Mouse (Mus musculus) stomach, embryonic 15.5 days (tissue): ENCODE measurements around the gene Slc41a2. TPM values are rescaled to one million over a fixed set of nuclear protein-coding genes. Genes with fewer than 3 reads are reported as not detected.

Experiments
- ATAC-seq: fragments of 200-750 bp; cut with Nextera tagmentation; 2 replicates; pipeline ENCODE4 v1.8.0; 2017; ENCODE audit warnings: low read depth, moderate number of reproducible peaks, moderate TSS enrichment; ENCODE audit not compliant: insufficient read depth, low FRiP score
- H3K27ac ChIP-seq: fragments of 300-500 bp; sonication (generic); 2 replicates; pipeline ENCODE4 v1.5.1; 2015; ENCODE audit warnings: mild to moderate bottlenecking, inconsistent platforms
- H3K27me3 ChIP-seq: fragments of 300-500 bp; sonication (generic); replicated peaks from 2 replicates; pipeline ENCODE4 v1.6.1; 2015; ENCODE audit warnings: inconsistent platforms
- H3K36me3 ChIP-seq: fragments of 300-500 bp; sonication (generic); 2 replicates; pipeline ENCODE4 v1.6.1; 2015; ENCODE audit warnings: inconsistent platforms
- H3K4me1 ChIP-seq: fragments of 300-500 bp; sonication (generic); 2 replicates; pipeline ENCODE4 v1.6.1; 2015; ENCODE audit warnings: inconsistent platforms
- H3K4me2 ChIP-seq: fragments of 300-500 bp; sonication (generic); 2 replicates; pipeline ENCODE4 v1.6.1; 2015; ENCODE audit warnings: mild to moderate bottlenecking, inconsistent platforms
- H3K4me3 ChIP-seq: fragments of 300-500 bp; sonication (generic); replicated peaks from 2 replicates; pipeline ENCODE4 v1.5.1; 2015; ENCODE audit warnings: inconsistent platforms
- H3K9ac ChIP-seq: fragments of 300-500 bp; sonication (generic); 2 replicates; pipeline ENCODE4 v1.6.1; 2015; ENCODE audit warnings: inconsistent platforms
- H3K9me3 ChIP-seq: fragments of 300-500 bp; sonication (generic); 2 replicates; pipeline ENCODE4 v1.6.1; 2016; ENCODE audit warnings: inconsistent platforms
- WGBS: fragments of 180-500 bp; shearing (Covaris S2); methylation state at CpG from one replicate; pipeline ENCODE4 v1.1.7; 2015; 5-methylcytosine and 5-hydroxymethylcytosine counted together
- polyA plus RNA-seq: library from polyadenylated mRNA; unstranded; fragments of >200 nt; fragmentation: Nextera tagmentation; extraction: Ambion mirVana; gene quantifications from 2 replicates; pipeline ENCODE4 v1.2.1, GENCODE M21; 2015

Slc41a2 gene
- polyA plus RNA-seq, 1 experiment from 2014 or later = 1.4 TPM

DNA sequence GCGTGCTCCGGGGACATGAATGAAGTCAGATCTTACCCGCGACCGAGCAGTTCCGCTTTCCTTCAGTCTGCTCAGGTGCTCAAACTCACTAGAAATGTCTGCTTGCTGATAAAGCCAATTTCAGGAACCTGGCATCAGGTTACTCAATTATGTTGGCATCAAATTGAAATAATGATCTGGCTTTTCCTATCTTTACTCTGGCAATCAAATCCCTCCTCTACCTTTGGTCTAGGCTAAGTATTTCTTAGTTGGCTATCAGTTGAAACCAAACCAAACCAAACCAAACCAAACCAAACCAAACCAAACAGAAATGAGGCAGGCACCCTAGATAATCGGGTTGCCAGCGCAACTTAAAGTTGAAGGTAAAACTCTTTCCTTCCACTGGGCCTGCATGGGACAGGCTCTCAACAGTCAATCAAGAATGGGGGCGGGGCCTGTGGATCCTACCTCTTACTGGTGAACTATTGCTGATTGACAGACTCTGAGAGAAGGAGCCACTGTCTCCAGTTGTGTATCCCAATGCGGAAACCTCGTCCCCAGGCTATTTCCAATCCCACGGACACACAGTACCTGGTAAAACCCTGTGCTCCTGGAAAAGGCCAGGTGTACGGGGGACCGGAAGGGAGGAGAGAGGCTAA lies 10.9 kb downstream of the Slc41a2 start:
- Histone ChIP-seq H3K9me3 (no peaks in the 10 kb centered on the region), H3K4me3 (no peak overlapping the region), H3K4me1 (no peaks in the 10 kb centered on the region), H3K27me3 (no peaks in the 10 kb centered on the region), H3K27ac (no peak overlapping the region), H3K36me3 (no peaks in the 10 kb centered on the region), H3K4me2 (no peak overlapping the region), H3K9ac (no peak overlapping the region)
- WGBS = 90% methylated on average over 14 of the region's 14 CpGs
- no peak for ATAC-seq

DNA sequence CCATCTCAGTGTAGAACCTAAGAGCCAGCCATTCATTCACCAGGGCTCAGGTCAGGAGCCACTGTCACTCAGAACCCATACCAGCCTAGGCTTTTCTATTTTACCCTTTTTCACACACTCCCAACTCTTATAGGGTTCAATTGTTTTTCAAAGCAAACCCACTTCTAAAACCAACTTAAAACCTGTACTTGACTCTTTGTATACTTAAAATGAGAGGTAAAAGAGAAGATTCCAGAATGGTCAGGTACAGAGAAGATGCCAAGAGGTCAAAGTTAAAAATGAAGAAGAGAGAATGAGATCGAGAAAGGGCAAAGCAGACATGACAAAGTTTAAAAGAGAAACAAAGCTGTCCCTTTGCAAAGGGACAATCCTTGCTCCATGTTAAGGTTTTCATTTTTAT lies 11.8 kb downstream of the Slc41a2 start:
- Histone ChIP-seq H3K27me3 (no peaks in the 10 kb centered on the region), H3K36me3 (no peaks in the 10 kb centered on the region), H3K4me1 (no peaks in the 10 kb centered on the region), H3K9ac (no peak overlapping the region), H3K4me3 (no peak overlapping the region), H3K4me2 (no peak overlapping the region), H3K27ac (no peak overlapping the region), H3K9me3 (no peaks in the 10 kb centered on the region)
- ATAC-seq = no peak
- WGBS = 91% methylated on average over 1 of the region's 1 CpGs

DNA sequence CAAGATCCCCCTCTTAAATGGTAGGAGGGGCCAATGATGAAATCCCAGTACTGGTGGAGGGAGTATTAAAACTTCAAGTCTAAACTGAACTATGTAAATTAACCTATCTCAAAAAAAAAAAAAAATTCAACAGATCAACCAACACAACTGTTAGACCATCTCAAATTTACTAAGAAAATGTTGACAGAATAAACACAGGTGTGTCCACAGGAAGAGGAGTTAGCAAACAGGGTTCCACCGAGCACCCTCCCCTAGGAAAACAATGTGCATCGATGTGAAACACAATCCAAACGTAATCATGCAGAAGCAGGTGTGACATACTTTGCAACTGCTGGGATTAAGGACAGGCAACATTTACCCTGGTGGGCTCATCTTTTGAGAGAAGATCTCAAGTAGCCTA lies 12.8 kb downstream of the Slc41a2 start:
- ATAC-seq = no peak
- H3K36me3 ChIP-seq = no peaks in the 10 kb centered on the region
- 56% methylated on average over 3 of the region's 3 CpGs for WGBS

DNA sequence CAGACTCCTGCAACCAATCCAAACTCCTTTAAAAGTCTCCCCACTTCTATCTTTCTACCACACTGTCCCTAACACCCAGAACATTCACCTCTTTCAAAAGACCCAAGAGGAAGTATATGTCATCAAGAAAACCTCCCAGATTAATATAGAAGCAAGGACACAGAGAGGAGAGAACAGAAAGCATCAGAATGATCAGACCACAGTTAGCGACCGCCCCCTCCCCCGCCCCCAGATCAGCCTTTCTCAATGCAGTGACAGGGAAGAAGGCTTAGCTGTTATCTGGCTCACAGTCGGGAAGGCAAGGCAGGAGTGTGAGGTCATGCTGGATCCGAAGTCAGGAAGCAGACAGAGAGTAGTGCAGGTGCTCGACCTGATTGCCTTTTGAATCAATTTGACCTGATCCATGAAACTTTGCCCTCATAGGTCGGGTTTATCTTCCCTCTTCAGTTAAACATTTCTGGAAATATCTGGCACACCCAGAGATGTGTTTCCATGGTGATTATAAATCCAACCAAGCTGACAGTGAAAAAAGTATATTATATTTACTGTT lies 15.1 kb downstream of the Slc41a2 start:
- 35% methylated on average over 7 of the region's 7 CpGs for WGBS
- no peaks in the 10 kb centered on the region for H3K27me3 ChIP-seq
- no peaks in the 10 kb centered on the region for H3K36me3 ChIP-seq
- no peak overlapping the region for H3K4me3 ChIP-seq
- H3K27ac ChIP-seq = no peak overlapping the region
- no peaks in the 10 kb centered on the region for H3K9me3 ChIP-seq
- no peaks in the 10 kb centered on the region for H3K4me1 ChIP-seq
- H3K9ac ChIP-seq = no peak overlapping the region
- H3K4me2 ChIP-seq = no peak overlapping the region
- ATAC-seq = no peak

More for the DNA sequence above, 12.8 kb downstream of the Slc41a2 start:
- H3K4me1 ChIP-seq = no peaks in the 10 kb centered on the region
- H3K27me3 ChIP-seq = no peaks in the 10 kb centered on the region
- H3K9me3 ChIP-seq = no peaks in the 10 kb centered on the region
- H3K4me3 ChIP-seq = no peak overlapping the region
- H3K9ac ChIP-seq = no peak overlapping the region
- H3K27ac ChIP-seq = no peak overlapping the region
- H3K4me2 ChIP-seq = no peak overlapping the region

DNA sequence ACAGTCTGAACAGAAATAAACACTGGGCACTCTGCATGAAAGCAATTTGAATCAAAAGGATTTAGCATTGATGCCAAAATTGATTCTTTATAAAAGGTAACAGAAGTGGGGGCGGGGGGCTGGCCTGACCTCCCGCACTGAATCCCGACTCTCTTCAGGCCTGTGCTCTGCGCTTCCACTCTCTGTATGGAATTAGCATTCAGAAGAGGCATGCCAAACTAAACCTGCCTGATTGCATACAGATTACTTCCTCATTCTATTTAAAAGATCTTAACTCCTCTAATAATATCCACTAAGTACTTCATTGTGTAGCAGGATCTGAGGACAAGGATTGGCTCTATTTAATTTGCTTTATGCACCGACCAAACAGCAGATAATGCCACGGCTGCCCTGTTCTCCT lies 16.2 kb downstream of the Slc41a2 start:
- ATAC-seq = no peak
- Histone ChIP-seq H3K36me3 (no peaks in the 10 kb centered on the region), H3K27me3 (no peaks in the 10 kb centered on the region), H3K4me1 (no peaks in the 10 kb centered on the region), H3K27ac (no peak overlapping the region), H3K9me3 (no peaks in the 10 kb centered on the region), H3K4me3 (no peak overlapping the region), H3K9ac (no peak overlapping the region), H3K4me2 (no peak overlapping the region)
- WGBS = 68% methylated on average over 6 of the region's 6 CpGs

DNA sequence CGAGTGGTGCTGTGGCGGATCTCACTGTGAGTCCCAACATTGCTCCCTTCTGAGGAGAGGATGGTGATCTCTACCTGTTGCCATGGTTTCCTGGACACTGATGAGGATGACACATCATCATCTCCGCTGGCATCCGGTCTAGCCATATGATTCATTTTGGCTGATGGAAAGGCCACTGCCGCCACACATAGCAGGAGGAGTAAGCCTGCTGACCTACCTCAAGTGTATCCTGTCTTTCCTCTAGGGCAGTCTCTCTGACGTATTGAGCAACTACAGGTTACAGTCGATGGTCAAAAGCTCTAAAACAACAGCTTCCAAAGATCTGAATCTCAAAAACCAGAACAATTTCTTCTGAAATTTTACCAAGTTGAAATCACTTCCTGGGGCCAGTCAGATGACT lies 16.8 kb downstream of the Slc41a2 start:
- Histone ChIP-seq H3K27me3 (no peaks in the 10 kb centered on the region), H3K9me3 (no peaks in the 10 kb centered on the region), H3K36me3 (no peaks in the 10 kb centered on the region), H3K9ac (no peak overlapping the region), H3K4me1 (no peaks in the 10 kb centered on the region), H3K27ac (no peak overlapping the region), H3K4me3 (no peak overlapping the region), H3K4me2 (no peak overlapping the region)
- WGBS = 84% methylated on average over 7 of the region's 7 CpGs
- ATAC-seq = no peak

DNA sequence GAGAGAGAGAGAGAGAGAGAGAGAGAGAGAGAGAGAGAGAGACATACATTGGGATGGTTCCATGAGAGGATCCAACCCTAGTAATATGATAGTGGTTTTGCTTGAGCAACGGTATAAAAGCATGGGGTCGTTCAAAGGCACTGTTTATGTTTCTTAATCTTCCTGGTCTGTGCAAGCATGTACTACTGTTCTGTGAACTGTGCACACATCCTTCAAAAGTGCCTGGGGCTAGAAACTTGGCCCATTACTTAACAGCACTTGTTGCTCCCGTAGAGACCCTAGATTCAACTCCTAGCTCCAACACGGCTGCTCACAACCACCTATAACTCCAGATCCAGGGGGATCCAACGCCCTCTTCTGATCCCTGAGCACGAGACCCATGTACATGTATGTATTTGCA lies 17.3 kb downstream of the Slc41a2 start:
- H3K4me1 ChIP-seq = no peaks in the 10 kb centered on the region
- 67% methylated on average over 6 of the region's 6 CpGs for WGBS

DNA sequence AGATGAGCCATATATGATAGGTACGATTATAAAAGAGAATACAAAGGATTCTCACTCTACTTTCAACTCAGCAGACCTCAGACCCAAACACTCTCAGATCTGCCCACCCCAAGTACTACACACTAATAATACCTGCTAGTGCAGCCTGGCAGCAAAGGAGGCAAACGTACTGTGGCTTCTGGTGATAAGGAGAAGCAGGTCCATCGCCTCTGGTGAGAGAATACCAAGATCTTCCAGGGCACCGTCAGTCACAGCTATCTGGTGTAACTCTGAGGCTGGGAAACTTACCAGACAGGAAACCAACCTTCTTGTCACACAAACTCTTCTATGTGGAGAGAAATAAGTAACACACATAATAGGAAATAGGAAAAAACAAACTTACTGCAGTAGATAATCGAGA lies 24.6 kb downstream of the Slc41a2 start:
- Histone ChIP-seq H3K9me3 (no peaks in the 10 kb centered on the region), H3K27ac (no peak overlapping the region), H3K4me3 (no peak overlapping the region), H3K9ac (no peak overlapping the region), H3K36me3 (no peaks in the 10 kb centered on the region), H3K27me3 (no peaks in the 10 kb centered on the region), H3K4me2 (no peak overlapping the region), H3K4me1 (no peaks in the 10 kb centered on the region)
- ATAC-seq = no peak
- WGBS = 70% methylated on average over 5 of the region's 5 CpGs

More for the DNA sequence above, 17.3 kb downstream of the Slc41a2 start:
- Histone ChIP-seq H3K27me3 (no peaks in the 10 kb centered on the region), H3K4me2 (no peak overlapping the region), H3K36me3 (no peaks in the 10 kb centered on the region), H3K9ac (no peak overlapping the region), H3K4me3 (no peak overlapping the region), H3K27ac (no peak overlapping the region), H3K9me3 (no peaks in the 10 kb centered on the region)
- no peak for ATAC-seq

DNA sequence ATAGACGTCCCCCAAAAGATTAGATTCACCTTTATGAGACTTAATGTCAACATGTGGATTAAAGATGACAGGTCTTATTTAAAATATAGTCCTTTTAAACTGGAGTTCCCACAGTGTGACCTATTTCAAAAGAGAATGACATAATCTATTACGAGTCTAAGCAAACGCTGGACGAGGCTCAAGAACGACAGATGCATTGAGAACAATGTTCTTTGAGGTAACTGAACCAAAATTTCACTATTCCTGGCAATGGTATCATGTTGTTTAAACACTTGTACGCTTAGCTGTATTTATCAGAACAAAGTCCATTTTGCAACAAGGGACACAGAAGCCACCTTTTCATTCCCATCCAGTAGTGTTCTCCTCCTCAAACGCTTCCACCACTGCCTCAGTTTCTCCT lies 27.3 kb downstream of the Slc41a2 start:
- Histone ChIP-seq H3K4me1 (no peaks in the 10 kb centered on the region), H3K36me3 (no peaks in the 10 kb centered on the region), H3K27me3 (no peaks in the 10 kb centered on the region), H3K4me2 (no peak overlapping the region), H3K9ac (no peak overlapping the region), H3K4me3 (no peak overlapping the region), H3K27ac (no peak overlapping the region), H3K9me3 (no peaks in the 10 kb centered on the region)
- ATAC-seq = no peak
- WGBS = 46% methylated on average over 7 of the region's 7 CpGs

DNA sequence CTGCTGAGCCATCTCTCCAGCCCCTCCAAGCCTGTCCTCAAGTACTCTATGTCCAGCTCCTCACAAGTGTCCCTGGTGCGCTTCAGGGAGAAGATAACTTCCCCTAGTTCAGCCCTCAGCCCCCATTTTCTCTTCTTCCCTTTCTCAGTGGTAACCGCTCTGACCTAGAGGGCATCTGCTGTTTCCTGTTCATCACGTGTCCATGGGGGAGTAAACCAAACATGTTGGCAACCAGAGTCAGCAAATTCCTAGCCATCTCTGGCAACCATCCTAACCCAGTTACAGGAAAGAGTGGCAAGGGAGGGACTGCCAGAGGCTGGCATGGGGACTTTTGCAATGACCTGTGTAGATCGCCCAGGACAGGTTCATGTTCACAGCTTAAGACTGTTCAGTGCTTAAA lies 36.0 kb downstream of the Slc41a2 start:
- ATAC-seq = no peak
- H3K27ac ChIP-seq = no peak overlapping the region
- no peak overlapping the region for H3K9ac ChIP-seq
- no peaks in the 10 kb centered on the region for H3K36me3 ChIP-seq
- no peaks in the 10 kb centered on the region for H3K9me3 ChIP-seq
- 70% methylated on average over 4 of the region's 4 CpGs for WGBS
- H3K4me3 ChIP-seq = no peak overlapping the region
- no peaks in the 10 kb centered on the region for H3K4me1 ChIP-seq
- no peaks in the 10 kb centered on the region for H3K27me3 ChIP-seq
- H3K4me2 ChIP-seq = no peak overlapping the region

DNA sequence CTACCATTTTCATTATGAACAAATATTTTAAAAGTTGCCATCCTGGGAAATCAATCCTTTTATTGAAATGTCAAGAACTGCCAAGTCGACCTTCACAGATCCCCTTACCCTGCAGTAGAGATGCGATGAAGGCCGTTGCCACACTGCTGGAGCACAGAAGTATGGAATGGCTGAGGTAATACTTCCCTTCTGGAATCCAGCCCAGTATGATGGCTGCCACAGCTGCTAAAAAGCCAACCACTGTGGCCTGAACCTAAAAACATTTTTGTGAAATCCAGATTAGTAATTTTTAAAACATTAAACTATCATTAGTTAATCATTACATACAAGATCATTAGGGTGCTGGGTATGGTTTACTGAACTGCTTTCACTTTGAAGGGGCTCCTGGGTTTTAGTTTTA lies 36.6 kb downstream of the Slc41a2 start:
- H3K27me3 ChIP-seq = no peaks in the 10 kb centered on the region
- H3K9me3 ChIP-seq = no peaks in the 10 kb centered on the region
- no peak overlapping the region for H3K4me2 ChIP-seq
- 64% methylated on average over 3 of the region's 3 CpGs for WGBS
- no peaks in the 10 kb centered on the region for H3K36me3 ChIP-seq
- H3K4me1 ChIP-seq = no peaks in the 10 kb centered on the region
- no peak overlapping the region for H3K27ac ChIP-seq
- H3K9ac ChIP-seq = no peak overlapping the region
- no peak overlapping the region for H3K4me3 ChIP-seq
- no peak for ATAC-seq

DNA sequence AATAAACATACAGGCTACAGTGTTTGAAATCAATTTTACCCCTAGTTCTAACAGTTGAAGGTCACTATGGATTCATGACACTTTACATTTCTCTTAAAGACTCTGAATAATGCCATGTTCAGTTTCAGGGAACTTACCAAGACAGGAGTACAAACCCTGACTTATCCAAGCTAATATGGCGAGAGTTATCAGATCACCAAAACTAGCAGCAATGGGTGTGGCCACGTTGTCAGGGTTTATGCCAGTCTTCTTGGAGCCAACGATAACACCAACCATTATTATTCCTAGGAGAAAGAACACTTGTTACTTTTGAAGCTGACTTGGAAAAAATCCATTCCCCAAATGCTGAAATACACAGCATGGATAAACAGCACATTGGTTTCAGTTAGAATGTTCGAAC lies 40.7 kb downstream of the Slc41a2 start:
- H3K4me1 ChIP-seq = no peaks in the 10 kb centered on the region
- no peak overlapping the region for H3K9ac ChIP-seq
- no peak for ATAC-seq
- H3K27ac ChIP-seq = no peak overlapping the region
- no peaks in the 10 kb centered on the region for H3K9me3 ChIP-seq
- no peak overlapping the region for H3K4me2 ChIP-seq
- H3K36me3 ChIP-seq = no peaks in the 10 kb centered on the region
- no peak overlapping the region for H3K4me3 ChIP-seq
- 69% methylated on average over 4 of the region's 4 CpGs for WGBS
- H3K27me3 ChIP-seq = no peaks in the 10 kb centered on the region

DNA sequence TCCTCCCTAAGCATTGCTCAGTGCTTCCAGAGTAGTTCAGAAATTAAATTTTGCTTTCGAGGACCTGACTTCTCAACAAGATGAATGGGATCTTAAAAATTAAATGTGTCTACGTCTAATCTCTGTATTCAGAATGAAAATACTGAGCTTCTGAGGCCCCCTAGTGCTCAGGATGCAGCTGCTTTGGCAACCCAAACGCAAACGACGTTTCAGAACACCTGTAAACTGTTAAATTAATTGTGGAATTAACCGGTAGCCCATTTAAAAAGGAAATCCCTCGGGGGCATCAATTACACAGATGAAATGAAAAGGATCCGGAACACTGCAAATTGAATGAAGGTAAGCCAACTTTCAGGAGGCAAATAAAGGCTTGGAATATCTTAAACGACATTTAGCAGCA lies 42.9 kb downstream of the Slc41a2 start:
- no peaks in the 10 kb centered on the region for H3K27me3 ChIP-seq
- H3K4me3 ChIP-seq = no peak overlapping the region
- no peak overlapping the region for H3K27ac ChIP-seq
- H3K4me2 ChIP-seq = no peak overlapping the region
- H3K9ac ChIP-seq = no peak overlapping the region
- WGBS = 44% methylated on average over 9 of the region's 9 CpGs
- H3K36me3 ChIP-seq = no peaks in the 10 kb centered on the region
- H3K9me3 ChIP-seq = no peaks in the 10 kb centered on the region
- H3K4me1 ChIP-seq = no peaks in the 10 kb centered on the region
- ATAC-seq = no peak
